Mouse (Mus musculus) thymus, postnatal 0 days (tissue): Measurements from ENCODE around the gene Sh3rf3. TPM values are rescaled to one million over a fixed set of nuclear protein-coding genes. Genes with fewer than 3 reads are reported as not detected.

ENCODE experiments used
- DNase-seq: peaks from one replicate; pipeline ENCODE4 v3.0.0-alpha.2; 2015; ENCODE audit warnings: low spot score
- polyA plus RNA-seq: library from polyadenylated mRNA; unstranded; fragments of >200 nt; fragmentation: Nextera tagmentation; extraction: Ambion mirVana; gene quantifications from 2 replicates; pipeline ENCODE4 v1.2.1, GENCODE M21; 2015

The Sh3rf3 gene
- polyA plus RNA-seq, 1 experiment from 2014 or later = 2.0 TPM

DNA sequence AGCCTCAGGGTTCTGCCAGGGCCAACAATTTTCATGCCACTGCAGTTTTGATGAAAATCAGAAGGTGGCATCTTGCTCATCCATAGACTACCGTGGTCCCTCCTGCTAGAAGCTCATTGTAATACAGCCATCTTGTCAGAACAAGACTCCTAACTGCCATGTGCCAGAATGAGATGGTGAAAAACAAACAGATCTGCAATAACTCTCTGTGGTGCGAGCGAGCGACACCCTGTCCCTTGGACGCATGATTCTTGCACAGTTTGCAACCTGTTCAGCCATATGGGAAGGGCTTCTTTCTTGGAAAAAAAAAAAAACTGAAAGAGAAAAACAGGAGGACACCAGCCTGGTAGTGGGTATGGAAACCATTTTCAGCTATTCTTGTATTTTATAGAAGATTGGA lies 291.5 kb downstream of the Sh3rf3 start:
- no peak for DNase-seq

DNA sequence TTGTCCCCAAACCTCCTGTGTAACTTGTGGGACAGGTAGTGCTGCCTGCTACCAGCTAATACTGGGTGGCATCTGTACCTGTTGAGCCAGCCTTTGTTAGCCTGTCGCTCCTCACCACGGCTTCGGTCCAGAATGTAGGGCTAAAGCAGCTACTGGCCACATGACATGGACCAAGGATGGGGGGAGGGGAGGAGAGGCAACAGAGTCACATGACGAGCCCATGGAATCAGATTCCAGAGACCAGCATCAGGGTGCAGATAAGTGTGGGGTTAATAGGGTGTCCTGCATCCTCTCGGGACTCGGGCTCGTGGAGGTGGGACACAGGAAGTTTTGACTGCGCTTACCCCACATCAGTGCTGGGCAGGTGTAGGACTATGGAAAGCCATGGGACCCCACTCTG lies 292.7 kb downstream of the Sh3rf3 start:
- DNase-seq = no peak

DNA sequence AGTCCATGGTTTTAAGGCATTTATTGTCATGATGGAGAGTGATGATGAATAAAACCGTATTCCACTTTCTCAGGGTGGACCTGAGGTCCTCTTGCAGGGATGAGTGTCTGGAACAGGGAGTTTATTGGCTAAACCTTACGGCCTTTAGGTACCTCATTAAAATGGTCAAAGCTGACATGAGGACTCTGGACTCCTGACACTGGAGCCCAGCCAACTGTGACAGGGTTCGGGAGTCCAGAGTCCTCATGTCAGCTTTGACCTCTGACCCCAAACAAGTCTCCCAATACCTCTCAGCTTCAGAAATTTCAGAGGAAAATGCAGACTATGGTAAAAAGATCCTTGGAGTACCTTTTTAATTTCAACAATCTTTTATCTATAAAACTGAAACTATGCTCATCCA lies 293.5 kb downstream of the Sh3rf3 start:
- DNase-seq = no peak

DNA sequence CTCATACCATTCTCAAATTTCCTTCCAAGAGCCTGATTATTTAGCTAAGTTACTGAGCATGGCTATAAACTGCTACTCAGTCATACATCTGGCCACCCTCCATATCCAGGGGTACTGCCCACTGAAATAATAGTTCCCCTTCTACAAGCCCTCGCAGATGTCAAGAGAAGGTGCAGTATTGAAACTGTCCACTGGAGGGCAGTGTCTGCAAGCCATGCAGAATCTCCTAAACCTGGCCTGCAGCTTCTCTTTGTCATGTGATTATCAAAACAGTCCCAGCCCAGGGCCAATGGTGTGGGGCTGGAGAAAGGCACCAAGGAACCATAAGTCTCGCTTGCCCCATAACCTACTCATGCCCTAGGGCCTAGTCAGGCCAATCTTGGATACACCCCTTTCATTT lies 295.9 kb downstream of the Sh3rf3 start:
- DNase-seq = peak; percentile 52

DNA sequence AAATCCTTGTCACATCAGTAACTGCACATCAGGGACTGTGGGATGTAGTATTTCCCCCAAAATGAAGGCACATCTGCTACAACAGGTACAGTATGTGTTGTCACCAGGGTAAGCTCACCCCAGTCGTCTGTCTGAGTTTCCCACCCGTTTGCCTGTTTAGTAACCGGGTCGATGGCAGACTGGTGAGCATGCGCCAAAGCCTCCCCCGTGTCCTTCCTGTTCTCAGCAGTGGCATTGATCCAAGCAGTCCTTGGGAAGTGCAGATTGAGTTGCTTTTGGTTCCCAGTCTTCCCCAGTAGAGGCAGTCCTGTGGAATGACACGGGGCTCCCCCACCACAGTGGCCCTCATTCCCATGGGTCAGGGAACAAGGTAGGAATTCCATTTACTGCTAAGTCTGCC lies 297.2 kb downstream of the Sh3rf3 start:
- DNase-seq = no peak

DNA sequence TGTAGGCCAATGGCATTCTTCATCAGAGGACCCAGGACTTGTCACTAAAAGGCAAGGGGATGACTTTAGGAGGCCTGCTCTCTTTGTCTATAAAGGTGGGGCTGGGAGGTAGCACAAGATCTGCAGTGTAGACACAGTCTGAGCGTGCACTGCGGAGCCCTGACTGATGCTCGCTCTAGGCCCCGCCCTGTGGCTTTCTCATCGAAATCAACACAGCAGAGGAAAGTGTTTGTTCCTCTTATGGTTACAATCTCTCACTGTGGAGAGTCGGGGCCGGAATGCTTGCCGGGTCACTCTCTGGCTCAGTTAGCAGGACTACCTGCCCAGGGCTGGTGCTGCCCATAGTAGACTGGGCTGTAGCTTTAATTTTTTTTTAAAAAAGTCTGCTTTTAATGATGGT lies 299.6 kb downstream of the Sh3rf3 start:
- no peak for DNase-seq

DNA sequence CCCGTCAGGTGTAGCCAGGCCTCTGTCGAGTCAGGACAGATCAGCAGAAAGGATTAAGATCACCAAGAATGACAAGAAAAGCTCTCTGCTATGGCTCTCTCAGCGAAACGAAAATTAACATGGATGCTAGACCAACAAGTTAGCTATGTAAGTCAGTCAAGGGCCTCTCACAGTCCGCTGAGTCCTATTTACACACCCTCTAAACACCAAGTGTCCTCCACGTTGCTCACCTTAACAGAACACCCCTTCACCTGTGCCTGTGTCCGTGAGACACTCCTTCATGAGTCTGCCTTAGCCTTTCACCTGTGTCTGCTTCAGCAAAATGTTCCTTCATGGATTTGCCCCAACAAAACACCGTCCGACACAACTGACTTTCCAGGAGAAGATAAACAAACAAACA lies 300.2 kb downstream of the Sh3rf3 start:
- no peak for DNase-seq

DNA sequence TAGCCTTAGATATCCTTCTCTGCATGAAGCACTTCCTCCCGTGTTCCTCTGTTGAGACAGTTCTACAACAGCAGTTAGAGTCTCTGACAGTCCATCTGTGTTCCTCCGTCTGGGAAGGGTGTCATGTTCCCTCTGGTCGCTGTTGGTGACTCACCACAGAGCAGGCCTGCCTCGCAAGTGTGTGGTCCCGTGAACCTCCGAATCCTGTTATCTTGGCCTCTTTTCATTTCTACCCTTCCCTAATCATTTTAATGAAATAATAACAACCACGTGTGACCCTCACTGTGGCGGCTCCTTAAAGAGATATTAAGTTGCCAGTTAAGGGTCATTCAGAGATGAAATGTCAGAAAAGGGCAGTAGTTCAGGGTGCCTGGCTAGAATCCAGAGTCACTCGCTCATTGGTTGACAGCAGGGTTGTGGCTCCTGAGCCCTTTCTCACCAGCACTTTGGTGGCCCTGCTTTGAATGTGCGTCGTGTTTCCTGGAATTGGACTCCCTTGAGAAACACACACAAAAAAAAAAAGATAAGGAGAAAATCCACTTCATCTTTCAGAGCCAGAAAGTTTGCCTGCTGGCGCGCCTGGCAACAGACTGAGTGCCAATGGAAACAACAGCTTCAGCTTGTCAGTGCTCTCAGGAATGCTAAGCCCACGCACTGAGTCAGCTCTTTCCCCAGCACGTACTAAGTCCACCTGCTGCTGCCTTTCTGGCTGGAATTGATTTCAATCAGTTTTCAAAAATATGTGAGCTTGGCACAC lies 301.6 kb downstream of the Sh3rf3 start:
- no peak for DNase-seq

DNA sequence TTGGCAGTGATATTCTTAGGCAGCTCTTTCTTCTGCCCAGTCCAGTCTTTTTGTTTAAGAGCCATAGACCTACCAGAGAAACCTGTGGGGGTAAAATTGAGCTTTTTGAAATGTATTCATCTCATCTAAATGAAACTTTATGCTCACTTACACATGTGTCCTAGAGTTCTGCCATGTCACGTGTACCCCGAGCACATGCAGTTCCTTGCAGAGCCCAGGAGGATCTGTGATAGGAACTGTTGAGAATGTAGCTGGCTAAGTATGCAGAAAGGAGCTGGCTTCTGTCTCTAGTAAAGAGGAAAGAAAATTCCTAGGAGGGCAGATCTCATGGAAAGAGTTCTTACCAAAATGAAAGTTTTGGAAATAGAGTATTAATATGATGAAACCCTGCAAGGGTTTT lies 302.5 kb downstream of the Sh3rf3 start:
- no peak for DNase-seq

DNA sequence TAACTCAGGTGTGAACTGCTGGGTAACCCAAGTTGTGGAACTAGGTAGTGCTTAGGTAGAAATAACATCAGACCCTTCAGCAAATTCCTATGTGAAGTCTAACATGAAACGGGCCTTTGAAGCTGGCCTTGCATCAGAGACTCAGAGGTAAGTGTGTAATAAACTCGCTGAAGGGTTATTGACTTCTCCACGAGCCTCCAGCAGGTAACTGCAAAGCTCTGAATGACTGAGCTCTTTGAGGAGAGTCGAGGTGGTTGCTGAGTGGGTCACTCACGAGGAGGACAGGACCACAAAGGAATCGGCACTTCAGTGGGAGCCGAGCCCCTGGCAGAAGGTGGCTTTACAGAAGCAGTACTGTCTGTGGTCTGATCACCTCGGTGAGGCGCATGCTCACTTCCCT lies 303.2 kb downstream of the Sh3rf3 start:
- no peak for DNase-seq

DNA sequence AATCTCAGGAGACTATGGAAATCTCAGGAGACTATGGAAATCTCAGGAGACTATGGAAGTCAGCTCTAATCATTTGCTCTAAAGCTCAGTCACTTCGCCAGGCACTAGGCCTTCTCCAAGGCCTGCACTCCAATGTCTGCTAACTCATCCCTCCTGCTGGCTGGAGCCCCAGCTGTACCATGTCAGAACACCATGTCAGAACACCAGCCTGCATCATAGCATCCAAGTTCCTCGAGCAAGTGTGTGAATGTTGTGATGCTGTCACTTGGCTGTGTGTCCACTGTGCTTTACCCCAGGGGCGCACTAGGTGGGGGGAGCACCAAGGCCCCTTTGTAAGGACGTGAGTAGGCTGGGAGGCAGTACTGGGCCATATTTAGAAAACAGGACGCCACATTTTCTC lies 304.4 kb downstream of the Sh3rf3 start:
- no peak for DNase-seq

DNA sequence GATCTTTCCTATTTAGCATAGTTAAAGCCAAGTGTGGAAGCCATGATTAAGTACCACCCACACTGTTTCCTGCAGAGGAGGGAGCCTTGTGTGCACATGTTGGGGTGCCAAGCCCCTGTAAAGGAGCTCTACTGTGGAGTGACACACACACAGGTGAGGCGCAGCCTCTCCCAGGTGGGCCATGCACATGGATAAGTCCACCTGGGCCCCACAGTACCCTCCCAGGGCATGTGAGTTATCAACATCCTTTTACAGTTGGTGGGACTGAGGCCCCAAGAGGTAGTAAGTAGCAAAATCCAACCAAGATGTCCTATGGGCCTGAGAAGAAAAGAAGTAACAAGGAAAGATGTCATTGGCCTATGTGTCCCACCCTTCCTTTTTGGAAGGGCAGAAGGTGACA lies 305.8 kb downstream of the Sh3rf3 start:
- DNase-seq = no peak

DNA sequence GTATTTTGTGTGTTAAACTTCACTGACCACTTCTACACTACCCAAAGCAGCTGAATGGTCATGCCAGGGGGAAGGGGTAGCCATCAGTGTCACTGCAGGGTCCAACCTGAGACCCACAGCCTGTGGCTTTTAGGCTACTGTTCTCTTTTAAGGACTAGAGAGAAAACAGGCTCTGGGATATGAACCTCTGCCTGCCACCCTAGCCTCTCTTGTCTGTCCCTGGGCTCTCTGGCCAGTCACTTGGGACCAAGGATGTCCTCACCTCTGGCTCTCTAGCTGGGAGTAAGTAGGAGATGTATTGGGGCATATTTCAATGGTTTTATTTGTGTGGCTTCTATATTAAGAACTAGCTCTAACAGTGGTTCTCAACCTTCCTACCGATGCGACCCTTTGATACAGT lies 306.7 kb downstream of the Sh3rf3 start:
- DNase-seq = no peak

DNA sequence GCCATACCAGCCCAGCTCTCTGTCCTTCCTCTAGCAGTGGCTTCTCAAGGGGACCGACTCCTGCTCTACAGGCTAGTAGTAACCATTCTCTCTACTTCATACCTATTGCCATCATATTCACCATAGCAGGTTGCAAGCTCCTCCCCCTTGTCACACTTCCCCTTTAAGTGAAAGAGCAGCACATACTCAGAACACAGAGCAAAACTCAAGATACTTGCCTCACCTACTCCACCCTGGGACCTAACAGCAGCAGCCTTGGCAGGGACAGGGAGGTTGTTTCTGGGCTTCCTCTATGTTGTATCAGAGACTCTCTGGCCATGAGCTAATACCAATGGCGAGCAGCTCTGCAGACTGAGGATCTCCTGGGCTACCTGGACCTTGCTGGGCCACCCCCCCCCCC lies 312.3 kb downstream of the Sh3rf3 start:
- DNase-seq = no peak

DNA sequence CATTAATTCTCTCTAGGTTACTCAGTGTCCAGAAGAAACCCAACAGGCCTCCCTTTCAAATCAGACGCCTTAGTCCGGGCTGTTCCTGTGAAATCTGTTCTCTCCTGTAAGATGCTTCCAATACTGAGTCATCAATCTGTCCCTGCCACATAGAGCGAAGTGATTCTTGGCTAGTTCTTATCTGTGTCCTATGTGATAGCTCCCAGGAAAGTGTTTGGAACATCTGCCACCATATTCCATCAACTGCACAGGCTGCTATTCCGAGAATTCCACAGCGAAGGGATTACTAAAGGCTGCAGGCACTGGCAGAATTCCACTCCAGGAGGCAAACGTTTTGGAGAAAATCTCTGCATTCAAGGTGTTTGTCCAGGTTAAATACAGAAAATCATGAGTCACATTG lies 314.5 kb downstream of the Sh3rf3 start:
- no peak for DNase-seq

DNA sequence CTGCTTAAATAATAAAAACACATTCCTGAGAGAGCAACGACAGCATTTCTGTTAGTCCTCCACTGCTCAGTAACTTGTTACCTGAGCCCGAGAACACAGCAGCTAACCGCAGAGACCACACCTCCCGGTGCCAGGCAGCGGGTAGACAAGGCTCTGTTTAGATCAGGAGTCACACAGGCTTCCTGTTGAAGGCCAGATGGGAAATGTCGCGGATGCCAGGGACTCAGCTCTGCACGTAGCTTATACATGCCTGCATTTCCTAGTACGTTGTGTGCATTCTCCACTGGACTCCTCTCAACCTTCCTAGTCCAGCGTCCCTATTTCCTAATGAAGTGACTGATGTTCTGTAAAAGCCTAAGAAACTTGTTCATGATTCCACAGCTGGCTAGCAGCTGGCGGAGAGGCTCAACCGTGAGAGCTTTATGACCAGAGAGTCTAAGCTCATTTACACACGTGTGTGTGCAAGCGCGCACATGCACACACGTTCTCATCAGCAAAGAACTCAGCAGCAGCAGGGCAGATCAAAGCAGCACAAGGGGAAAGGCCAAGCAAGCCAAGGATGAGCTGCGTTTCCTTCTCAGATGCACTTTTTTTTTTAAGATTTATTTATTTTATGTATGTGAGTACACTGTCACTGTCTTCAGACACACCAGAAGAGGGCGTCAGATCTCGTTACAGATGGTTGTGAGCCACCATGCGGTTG lies 318.9 kb downstream of the Sh3rf3 start:
- peak; percentile 8 for DNase-seq

DNA sequence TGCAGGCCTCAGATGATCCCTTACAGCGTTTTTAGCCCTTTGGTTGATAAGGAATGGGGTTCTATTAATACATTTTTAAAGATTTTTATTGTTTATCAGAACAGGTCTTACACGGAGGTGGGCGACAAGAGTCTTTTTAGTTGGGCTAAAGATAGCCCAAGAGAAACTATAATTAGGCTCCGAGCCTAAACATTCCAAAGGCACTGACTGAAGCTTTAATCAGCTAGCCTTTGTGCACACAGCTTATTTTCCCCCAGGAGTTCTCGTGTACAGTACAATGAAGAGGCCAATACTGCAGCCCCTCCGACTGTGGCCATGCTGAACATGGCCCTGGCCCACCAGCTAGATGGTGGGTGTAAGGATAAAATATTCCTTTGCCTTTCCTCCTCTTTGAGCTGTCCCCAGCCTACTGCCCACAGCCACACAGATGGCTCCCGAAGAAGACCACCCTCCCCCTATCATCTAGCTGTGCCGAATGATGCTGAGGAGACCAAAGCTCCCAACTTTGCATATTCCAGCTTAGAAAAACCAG lies 320.4 kb downstream of the Sh3rf3 start:
- DNase-seq = no peak

DNA sequence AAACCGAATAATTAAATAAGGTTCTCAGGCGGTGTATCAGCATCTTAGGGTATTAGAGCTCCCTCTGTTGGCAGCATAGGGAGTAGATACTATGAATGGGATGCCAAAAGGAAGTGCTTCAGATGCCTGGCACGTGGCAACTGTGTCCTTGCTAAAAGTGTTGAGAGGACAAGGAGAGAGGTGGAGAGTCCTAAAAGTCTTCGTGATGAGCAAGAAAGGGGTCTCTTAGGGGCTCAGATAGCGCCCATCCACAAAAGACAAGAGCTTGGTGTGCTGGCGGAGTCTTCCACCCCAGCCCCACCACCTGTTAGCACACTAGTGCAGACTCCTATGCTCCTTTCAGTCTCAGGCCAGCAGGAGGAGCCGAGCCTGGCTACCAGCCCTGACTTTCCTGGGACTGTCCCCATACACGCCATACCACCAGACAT lies 336.8 kb downstream of the Sh3rf3 start:
- DNase-seq = peak; percentile 46

DNA sequence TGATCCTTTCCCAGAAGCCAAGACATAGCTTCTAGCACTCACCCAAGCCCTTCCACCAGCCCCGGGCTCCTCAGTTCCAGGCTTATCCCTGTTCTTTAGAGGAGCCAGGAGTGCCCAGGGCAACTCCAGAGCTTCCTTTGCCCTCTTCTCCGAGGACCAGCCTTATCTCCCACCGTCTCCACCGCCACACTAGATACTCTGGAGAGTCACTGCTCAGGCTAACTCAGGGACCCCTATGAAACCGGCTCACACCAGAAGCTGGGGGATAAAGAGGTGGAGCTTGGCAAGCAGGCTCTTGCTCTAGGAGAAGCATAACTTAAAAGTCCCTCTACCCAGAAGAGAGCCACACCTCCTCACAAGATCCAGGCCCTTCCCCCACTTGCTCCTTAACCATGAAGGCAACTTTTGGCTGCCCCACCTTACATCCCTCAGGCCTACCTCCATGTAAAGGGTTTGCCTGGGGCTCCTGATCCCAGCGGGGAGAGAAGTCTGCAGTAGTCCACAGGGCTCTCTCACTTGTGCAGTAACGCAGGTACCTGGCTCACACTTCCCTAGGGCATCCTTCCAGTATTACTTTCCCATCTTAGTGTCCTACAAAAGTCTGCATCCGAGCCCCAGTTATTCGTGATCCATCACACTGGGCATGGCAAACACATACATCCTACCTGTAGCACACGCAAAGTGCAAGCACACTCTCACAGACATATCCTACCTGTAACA lies 337.9 kb downstream of the Sh3rf3 start:
- DNase-seq = no peak

DNA sequence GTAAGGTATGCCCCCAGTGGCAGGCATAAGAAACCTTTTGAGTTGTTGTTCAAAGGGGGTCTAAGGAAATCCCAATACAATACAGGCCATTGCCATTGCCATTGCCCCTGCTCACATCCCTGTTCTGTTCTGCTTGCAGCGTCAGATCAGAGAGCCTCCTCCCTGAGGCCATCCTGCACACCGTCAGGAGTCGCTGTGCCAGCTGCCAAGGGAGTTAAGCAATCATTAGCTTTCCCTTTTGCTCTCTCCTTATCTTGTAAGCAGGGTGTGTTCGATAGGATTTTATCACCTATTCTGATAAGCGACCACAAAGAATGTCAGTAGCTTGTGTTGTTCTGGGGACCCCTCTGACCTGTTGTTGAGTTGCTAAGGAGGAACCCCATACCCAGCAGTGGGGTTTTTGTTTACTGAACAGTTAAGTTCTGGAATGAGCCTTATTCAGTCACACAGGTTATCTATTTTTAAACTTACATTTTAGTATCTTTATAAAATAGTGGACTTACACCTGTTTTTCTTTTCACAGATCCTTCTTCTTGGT lies 339.5 kb downstream of the Sh3rf3 start:
- no peak for DNase-seq

DNA sequence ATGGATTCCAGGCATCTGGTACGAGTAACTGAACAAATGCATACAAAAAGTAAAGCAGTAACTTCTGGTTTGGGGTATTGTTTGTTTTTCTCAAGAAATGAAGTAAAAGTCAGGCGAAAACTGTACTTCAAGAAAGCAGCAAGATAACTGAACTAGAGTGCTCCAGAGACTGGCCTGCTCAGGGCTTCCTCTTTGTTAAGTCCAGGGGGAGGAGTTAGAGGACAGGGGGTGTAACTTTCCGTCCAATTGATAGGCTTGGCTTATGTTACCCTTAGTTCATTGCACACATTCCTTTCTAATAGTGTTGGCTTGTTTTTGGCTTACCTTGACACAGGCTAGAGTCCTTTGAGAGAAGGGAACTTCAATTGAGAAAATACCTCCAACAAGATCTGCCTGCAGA lies 345.5 kb downstream of the Sh3rf3 start:
- no peak for DNase-seq
